Mouse (Mus musculus): Measurements from ENCODE around the gene Vps53.

Vps53 gene

DNA sequence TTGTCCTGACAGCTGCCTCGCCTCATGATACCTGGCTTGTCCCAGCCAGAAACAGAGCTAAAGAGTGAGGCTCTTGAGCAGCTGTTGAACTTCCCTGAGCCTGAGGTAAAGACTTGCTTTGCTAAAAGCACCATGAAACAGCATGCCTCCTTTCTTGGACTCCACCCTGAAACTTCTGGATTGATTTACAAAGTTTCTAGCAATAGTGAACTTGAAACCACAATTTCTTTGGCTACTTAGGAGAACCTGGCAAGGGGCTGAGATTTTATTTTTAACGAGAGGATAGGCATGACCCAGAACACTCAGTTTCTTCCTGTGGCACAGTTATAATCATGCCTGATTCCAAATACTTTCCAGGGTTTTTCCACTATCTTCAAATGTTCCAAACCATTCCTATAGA, 56.9 kb downstream of the Vps53 start:
- in situ Hi-C loops (cut with MboI; ENCODE audit: unreplicated experiment in 2 of 2) = no loop called here

DNA sequence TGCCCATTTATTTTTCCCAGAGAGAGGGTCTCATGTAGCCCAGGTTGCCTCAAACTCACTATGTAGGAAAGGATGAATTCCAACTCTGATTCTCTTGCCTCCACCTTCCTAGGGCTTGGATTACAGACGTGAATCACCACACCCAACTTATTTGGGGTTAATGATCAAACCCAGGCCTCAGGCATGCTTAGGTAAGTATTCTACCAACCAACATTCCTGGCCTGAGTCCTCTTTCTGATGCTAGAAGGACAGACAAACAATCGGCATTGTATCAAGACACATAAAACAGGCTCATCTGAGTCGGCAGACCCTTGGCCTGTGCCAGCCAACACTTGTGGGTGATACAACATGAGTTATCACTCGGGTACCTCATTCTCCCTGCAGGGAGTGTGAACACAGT, 58.4 kb downstream of the Vps53 start:
- in situ Hi-C loops (cut with MboI; ENCODE audit: unreplicated experiment in 2 of 2) = no loop called here

DNA sequence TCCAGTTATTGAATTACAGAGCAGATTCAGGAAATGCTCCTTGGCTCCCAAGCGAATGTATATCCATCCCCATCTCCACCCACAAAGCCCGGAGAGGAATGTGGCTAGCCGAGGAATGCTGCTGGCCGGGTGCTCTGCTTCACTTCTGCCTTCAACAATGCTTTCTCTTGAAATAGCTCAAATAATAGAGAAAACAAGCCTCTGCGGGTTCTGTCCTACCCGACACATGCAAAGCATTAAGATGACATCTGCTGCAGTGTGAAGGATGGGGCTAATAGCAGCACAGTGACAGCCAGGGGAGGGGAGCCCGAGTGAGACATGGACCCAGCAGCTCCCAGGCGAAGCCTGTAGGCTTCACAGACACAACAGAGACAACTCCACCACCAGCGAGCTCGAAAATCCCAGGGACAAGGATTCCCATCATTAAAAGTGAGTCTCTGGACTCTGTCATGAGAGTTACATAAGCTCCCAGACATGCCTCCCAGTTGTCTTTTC, 59.0 kb downstream of the Vps53 start:
- in situ Hi-C loops (cut with MboI; ENCODE audit: unreplicated experiment in 2 of 2) = no loop called here

DNA sequence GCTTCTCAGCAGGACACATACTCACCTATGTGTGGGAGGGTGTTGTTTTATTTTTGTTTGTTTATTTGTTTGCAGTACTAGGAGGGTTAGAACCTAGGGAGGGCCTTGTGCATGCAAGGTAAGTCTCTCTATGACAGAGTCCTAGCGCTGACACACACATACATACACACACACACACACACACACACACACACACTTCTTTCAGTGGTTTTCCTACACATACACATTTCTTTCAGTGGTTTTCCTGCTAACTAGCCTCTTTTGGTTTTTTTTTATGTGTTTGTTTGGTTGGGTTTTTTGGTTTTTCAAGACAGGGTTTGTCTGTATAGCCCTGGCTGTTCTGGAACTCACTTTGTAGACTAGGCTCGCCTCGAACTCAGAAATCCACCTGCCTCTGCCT, 69.0 kb downstream of the Vps53 start:
- in situ Hi-C loops (cut with MboI; ENCODE audit: unreplicated experiment in 2 of 2) = no loop called here

DNA sequence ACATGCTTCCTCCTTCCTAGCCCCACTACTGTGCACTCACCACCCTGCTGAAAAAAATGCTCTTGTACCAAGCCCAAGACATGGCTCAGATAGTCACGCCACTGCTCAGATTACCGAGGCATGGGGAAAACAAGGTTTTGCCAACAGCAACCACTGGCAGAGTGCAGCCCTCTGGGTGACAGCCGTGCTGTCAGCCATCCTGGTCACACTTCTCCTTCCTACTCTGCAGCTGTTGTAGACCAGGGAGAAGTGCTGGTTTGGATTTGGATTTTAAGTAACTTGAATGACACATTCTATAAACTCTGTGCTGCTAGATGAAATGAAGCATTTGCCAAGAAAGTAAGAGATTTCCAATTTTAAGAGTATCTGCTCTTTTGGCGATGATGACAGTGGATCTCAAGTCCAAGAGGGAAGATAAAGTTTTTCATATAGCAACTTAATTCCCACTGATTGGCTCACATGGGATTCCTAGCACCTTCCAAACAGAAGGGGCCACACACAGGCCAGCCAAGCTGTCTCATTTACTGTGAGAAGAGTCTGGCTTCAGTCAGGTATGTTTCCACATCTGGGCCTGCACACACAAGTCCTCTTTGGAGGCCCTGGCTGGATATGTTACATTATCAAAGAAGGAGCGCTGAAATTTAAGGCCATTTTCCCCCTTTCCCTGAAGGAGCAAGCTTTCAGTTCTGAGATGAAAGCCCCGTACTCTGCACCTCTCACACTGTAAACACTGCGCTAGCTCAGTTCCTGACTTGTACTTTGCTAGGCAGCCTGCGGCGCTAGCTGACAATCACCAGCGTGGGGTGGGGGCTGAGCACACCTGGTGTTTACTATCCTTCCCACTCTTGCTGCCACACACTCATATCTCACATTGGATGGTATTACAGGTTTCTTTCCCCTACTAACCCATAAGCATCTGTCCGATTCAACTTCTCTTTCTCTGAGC, 72.6 kb downstream of the Vps53 start:
- in situ Hi-C loops (cut with MboI; ENCODE audit: unreplicated experiment in 2 of 2) = no loop called here

DNA sequence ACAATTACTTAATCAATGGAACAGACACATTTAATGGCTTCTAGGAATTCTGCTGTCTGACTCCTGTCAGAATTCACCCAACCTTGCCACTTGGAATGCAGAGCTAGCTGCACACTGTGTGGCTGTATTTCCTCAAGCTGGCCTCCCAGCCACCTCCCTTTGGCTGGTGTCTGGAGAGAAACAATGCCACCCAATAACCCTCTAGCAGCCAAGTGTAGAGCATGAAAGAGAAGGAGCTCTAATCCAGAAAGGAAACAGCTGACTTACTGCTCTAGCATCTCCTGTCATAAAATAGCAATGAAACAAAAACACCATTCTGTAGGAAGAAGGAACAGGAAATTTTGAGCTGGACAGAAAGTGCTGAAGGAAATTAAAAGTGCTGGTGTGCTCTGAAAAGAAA, 78.3 kb downstream of the Vps53 start:
- in situ Hi-C loops (cut with MboI; ENCODE audit: unreplicated experiment in 2 of 2) = no loop called here

DNA sequence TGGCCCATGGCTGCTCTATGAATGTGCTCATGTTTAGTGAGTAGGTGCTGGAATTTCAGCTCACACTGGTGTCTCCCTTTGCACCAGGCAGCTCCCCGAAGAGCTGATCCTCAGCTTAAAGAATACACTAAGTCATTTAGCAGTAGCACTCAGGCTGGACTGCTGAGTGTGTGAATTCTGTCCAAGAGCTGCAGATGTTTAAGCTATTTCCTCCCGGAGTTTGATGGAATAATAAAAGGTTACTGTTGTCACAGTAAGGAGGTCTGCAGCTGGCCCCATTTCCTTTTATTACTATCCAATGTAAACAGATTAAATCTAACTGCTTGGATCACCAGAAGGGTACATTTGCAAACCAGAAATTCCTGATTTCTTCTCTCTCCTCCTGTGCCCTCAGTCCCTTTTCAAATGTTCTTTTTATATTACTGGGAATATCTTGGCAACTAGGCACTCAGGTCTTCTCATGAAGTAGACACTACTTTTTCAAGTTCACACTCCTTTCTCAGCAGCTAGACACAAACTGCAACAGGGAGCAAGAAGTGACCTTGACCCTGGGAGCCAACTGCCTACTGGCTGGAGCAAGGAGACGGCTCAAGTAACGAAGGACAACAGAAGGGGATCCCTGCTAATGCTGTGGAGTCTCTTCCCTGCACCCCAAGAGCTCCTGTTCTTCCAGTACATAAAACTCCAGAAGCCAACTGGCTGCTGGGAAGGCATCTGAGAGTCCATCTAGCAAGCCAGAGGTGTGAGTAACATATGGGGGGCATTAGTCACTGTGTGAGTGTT, 80.1 kb downstream of the Vps53 start:
- in situ Hi-C loops (cut with MboI; ENCODE audit: unreplicated experiment in 2 of 2) = no loop called here

DNA sequence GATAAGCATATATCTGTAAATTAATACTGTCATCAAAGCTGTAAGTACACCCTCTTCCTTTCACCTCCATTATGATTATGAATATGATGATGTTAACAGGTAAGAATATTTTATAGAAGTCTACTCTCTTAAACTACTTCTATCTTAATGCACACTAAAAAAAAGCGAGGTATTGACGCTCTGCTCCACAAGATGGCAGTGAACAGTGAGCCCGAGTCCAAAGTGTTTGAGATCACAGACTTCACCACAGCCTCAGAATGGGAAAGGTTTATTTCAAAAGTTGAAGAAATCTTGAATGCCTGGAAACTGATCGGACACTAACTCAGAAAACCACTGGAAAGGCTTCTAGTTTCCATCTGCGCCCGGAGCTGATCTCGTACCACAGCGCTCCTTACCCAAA, 85.8 kb downstream of the Vps53 start:
- in situ Hi-C loops (cut with MboI; ENCODE audit: unreplicated experiment in 2 of 2) = no loop called here

DNA sequence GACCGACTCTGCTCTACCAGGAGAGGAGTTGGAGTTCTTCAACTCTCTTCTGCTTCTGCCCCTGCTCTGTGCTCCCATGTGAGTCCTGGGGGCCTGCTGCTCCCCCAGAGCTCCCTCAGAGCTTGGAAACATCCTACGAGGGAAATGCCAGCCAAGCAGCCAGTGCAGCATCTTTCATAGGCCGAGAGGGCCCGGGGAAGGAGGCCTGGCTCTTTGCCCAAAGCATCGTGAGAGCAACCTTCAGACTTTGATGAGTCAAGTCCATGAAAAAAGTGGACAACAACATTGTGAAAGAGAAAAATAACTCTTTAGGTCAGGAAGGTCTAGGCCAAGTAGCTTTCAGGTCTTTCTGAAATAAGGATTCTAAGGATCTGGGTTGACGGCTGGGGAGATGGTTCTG, 89.7 kb downstream of the Vps53 start:
- in situ Hi-C loops (cut with MboI; ENCODE audit: unreplicated experiment in 2 of 2) = loop anchor here (5.0 to 10.0 kb wide), 3 partner anchors 83 to 315 kb away; partner anchors contain the start of gene Timm22 (in 1 of the 2)

DNA sequence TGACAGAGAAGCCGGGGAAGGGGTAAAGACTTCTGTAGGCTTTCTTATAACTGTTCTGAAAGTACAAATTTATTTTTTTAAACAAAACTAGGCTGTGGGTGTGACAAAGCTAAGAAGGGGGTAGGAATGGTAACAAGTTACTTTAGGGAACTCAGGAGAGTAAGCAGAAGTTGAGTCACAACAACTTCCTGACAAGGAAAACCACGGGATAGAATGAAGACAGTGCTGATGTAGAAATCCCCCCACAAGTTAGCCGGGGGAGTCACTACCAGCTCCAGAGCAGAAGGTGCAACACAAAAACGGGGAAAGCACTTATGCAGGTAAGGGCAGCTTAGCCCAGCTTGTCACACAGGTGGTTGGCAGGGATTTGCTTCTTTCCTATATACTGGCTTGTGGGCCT, 90.9 kb downstream of the Vps53 start:
- in situ Hi-C loops (cut with MboI; ENCODE audit: unreplicated experiment in 2 of 2) = loop anchor here (5.0 to 10.0 kb wide), 3 partner anchors 84 to 316 kb away; partner anchors contain the start of gene Timm22 (in 1 of the 2)

DNA sequence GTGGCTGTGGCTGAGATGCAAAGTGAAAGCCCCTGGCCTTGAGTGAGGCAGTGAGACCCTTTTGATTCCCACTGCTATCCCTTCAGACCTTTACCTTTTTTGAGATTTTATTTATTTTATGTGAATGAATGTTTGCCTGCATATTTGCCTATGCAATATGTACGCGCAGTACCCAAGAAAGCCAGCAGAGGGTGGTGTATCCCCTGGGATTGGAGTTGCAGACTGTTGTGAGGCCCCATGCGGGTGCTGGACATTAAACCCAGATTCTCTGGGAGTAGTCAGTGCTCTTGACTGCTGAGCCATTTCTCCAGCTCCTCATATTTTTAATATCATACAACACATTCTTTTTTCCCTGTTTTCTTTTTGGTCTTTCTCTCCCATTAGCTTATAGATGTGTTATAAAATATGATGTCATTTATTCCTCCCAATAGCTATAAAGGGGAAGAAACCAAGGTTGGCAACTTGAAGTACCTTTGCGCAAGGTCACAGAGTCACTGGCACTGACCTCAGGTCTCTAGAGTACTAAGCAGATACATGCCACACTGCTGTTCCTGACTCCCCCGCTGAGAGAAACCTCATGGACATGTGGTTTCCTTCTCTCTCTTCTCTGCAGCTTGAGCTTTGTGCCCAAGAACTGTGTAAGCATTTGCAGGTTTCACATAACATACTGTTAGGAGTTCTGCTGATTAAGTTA, 93.4 kb downstream of the Vps53 start:
- in situ Hi-C loops (cut with MboI; ENCODE audit: unreplicated experiment in 2 of 2) = loop anchor here (5.0 to 10.0 kb wide), 3 partner anchors 86 to 319 kb away; partner anchors contain the start of gene Timm22 (in 1 of the 2)

DNA sequence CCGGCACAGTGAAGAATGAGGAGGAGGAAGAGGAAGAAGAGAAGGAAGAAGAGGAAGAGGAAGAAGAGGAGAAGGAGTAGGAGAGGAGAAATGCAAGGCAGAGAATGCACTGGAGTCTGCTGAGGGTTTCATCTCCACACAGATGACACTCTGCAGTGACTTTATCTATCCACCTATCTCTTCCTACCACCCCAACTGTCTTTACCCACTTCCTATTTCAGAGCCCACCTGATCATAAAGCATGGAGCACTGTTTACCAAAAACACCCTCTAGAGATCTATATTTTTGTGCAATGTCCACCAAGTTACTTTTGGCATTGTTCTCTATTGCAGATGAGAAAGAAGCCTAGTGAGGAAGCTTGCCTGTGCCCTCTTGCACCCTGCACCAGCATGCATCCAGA, 94.5 kb downstream of the Vps53 start:
- in situ Hi-C loops (cut with MboI; ENCODE audit: unreplicated experiment in 2 of 2) = loop anchor here (5.0 to 10.0 kb wide), 3 partner anchors 87 to 320 kb away; partner anchors contain the start of gene Timm22 (in 1 of the 2)

DNA sequence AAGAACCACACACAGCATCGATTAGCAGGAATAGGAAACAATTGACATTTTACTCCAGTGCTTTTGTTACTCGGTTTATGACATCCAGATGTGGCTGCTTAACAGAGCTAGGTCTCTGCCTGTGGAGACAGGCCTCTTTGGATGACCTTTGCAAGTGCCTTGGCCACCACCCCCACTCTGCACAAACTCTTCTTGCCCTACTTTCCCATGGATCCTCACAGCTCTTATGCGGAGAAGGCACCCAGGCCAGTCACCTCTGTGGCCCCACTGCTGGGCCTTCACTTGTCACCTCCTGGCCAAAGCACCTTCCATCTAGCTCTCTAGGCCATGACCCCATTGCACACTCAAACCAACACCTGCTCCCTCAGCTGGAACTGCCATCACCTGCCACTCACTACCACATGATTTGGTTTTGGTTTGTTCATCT, 95.5 kb downstream of the Vps53 start:
- in situ Hi-C loops (cut with MboI; ENCODE audit: unreplicated experiment in 2 of 2) = loop anchor here in 1 of 2 experiments (10.0 kb wide), 1 partner anchor 321 kb away; the partner anchor contains the start of gene Timm22

DNA sequence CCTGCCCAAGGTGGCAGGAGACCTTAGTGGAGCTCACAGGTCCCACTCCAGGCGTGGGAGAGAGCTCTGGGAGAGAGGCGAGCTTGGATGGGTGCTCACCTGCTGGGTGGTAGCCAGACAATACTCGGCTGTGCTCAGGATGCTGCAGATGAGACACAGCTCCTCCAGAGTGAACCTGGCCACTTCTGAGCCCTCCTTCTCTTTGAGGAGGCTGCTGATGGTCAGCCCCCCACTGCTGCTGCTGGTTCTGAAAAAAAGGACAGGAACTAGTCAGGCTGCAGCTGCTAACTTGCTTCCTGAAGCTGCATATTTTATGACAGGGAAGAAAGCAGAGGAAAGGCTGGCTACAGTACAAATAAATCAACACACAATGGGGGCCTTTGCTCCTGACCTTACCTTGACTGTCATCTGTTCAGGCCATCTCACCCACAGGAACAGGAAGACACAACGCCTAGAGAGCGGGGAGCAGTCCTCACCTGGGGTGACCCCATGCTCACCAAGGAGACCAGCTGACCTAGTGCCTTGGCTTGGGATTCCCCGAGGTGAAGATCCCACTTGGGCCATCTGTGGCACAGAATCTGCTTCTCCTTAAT, 98.3 kb downstream of the Vps53 start:
- in situ Hi-C loops (cut with MboI; ENCODE audit: unreplicated experiment in 2 of 2) = loop anchor here in 1 of 2 experiments (10.0 kb wide), 1 partner anchor 324 kb away; the partner anchor contains the start of gene Timm22

DNA sequence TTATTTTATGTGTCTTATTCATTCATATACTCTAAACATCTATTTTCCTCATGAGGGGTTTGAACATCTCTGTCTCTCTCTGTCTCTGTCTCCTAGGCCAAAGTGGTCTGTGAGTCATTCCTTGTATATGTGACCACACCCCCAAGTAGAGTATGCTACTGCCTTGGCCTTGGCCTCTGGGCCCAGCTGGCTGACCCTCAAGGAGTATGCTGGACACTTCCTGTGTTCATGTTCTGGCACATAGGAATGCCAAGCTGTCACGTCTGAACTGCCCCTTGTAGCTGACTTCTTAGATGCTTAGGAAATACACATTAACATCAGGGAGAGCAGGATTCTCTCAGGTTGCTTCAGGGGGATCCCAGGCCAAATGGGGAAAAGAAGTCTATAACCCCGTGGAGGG, 99.2 kb downstream of the Vps53 start:
- in situ Hi-C loops (cut with MboI; ENCODE audit: unreplicated experiment in 2 of 2) = loop anchor here in 1 of 2 experiments (10.0 kb wide), 1 partner anchor 325 kb away; the partner anchor contains the start of gene Timm22

DNA sequence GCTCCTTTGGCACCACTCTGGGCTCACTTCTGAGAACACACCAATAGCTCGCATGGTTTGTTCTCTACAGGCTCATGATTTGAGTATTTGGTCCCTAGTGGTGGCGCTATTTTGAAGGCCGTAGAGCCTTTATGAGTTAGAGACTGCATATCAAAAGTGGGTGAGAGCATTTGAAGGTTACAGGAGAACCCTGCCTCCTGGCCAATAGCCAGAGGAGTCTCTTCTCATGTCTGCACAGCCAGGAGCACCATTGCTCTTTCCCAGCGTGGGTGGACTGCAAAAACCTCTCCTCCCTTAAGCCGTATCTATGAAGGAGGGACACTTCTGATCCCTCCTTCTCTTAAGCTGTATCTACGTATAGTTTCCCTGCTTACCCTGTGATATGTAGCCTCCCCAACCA, 102.1 kb downstream of the Vps53 start:
- in situ Hi-C loops (cut with MboI; ENCODE audit: unreplicated experiment in 2 of 2) = no loop called here

DNA sequence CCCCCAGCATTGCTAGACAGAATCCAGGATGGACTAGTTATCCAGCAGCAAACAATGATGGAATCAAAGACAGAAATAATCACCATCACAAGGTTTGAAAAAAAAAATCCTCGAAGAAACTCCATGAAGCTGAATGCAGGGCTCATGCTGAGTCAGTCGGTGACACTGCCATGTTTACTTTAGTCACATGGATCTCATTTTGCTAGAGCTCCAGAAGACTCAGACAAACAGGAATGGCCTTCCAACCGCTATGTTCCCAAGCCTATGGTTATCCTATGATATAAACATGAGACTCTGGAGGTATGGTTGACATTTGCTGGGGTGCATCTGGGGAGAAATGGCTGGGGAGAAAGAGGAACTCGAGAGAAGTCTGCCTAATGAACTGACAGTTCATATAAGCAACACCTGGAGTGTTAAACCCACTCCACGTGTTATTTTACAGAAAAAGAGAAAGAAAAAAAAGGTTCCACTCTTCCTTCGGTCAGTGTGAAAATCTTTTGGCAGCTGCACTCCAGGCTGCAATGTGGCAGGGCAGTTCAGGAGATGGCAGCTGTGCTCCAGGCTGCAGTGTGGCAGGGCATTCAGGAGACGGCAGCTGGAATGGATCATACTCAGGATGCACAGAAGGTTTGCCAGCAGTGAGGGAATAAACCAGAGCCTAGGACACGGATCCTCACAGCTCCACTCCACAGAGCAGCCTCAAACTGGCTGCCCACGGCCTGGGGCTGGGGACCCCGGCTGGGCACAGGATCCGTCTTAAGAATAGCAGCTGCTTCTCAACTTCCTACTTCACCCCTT, 105.0 kb downstream of the Vps53 start:
- in situ Hi-C loops (cut with MboI; ENCODE audit: unreplicated experiment in 2 of 2) = no loop called here

DNA sequence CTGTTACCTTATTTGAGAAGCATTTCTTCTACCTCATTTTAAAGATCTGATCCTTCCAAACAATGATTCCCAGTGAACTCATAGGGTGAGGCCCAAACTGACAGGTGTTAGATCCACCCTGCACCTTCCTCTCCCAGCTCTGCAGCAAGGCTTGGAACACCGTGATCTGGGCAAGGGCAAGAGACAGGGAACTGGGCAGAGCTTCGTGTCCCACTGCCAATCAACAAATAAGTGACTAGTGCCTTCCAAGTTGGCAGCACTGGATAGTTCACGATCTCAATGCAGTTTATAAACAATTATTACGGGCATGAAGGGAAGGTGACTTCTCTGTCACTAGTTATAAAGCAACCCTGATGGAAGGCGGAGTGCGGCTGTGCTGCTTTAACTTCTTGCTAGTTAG, 109.6 kb downstream of the Vps53 start:
- in situ Hi-C loops (cut with MboI; ENCODE audit: unreplicated experiment in 2 of 2) = no loop called here

DNA sequence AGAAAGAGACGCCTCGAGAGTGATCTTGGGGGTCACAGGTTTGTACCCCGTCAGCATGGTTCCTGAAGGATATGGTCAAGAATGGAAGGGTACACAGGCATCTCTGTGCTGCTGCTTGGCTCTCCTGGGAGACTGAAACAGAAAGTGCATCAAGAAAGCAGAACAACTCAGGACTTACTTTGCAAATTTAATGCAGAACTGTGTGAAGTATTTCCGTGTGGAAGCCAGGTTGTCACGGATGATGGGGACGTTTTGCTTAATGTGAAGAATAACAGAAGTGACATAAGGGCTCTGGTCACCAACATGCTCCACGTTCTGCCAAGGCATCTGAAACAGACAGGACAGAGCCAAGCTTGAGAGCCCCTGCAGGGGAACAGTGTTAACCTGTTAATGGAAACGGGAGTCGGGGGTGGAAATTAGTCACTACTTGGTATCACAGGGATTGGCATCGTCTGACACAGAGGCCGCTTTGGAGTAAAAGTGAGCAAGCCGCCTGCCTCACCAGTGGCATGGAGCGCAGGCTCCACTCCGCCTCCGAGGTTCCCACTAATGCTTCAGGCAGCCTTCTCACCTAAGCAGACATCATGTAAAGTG, 112.8 kb downstream of the Vps53 start:
- in situ Hi-C loops (cut with MboI; ENCODE audit: unreplicated experiment in 2 of 2) = no loop called here

All from v-Abl transformed pro-B cells (cell line).